Comparison of ENCODE assay signal across 8 mouse cellular contexts in genomic region chr1:86303873-86304250, GRCm38 (mm10). TPM values are rescaled to one million over a fixed set of nuclear protein-coding genes. Genes with fewer than 3 reads are reported as not detected.
DNase-seq lines count a peak whose midpoint lies in the region; ATAC-seq and TF ChIP-seq lines count a peak whose summit lies in the region.

No protein-coding gene starts in this region.

- intact Hi-C loops in gastrocnemius, adult 2 months (cut with DNase I): no loop called here

- H3K4me2 ChIP-seq in limb, embryonic 15.5 days: peak overlapping the region; percentile 97
- H3K4me2 ChIP-seq in stomach, embryonic 16.5 days (ENCODE audit: low read depth, low read length): peak overlapping the region; percentile 98

- no peaks in the 10 kb centered on the region; the same call in 1 of the 2 replicates for H3K27me3 ChIP-seq in thymus, adult 2 months (ENCODE audit: control insufficient read depth, insufficient read depth, low read length)
- peaks cover 11% of the 10 kb centered on the region; the same call in 1 of the 2 replicates for H3K27me3 ChIP-seq in limb, embryonic 15.5 days
- H3K27me3 ChIP-seq in stomach, embryonic 16.5 days (ENCODE audit: control insufficient read depth, insufficient read depth, low read length): 0 out of 2 replicates have a peak, but pooled peaks cover 6% of the 10 kb centered on the region

- peak overlapping the region; percentile 45 for H3K9ac ChIP-seq in limb, embryonic 15.5 days
- peak overlapping the region; percentile 77 for H3K9ac ChIP-seq in stomach, embryonic 16.5 days (ENCODE audit: low read length)

- peak overlapping the region; percentile 67 for H3K4me3 ChIP-seq in gastrocnemius, adult 2 months
- peak overlapping the region; percentile 31 for H3K4me3 ChIP-seq in thymus, adult 2 months (ENCODE audit: control insufficient read depth, insufficient read depth, low read length)
- H3K4me3 ChIP-seq in limb, embryonic 15.5 days: peak overlapping the region; percentile 69
- H3K4me3 ChIP-seq in stomach, embryonic 16.5 days (replicated peaks; ENCODE audit: low read length): peak overlapping the region; percentile 65

- no peak for ATAC-seq in limb, embryonic 15.5 days (ENCODE audit: insufficient number of reproducible peaks, low FRiP score, low TSS enrichment, low read depth)
- ATAC-seq in stomach, embryonic 16.5 days (ENCODE audit: insufficient read depth, low FRiP score): no peak

- peaks cover 29% of the 10 kb centered on the region for H3K4me1 ChIP-seq in thymus, adult 2 months (replicated peaks; ENCODE audit: control insufficient read depth, insufficient read depth, low read length)
- peaks cover 27% of the 10 kb centered on the region for H3K4me1 ChIP-seq in limb, embryonic 15.5 days
- peaks cover 10% of the 10 kb centered on the region for H3K4me1 ChIP-seq in stomach, embryonic 16.5 days (ENCODE audit: control insufficient read depth, insufficient read depth, low read length)

- H3K36me3 ChIP-seq in thymus, adult 2 months (ENCODE audit: control insufficient read depth, insufficient read depth, low read length): no peaks in the 10 kb centered on the region
- H3K36me3 ChIP-seq in limb, embryonic 15.5 days: peaks cover 6% of the 10 kb centered on the region; the same call in 1 of the 2 replicates
- no peaks in the 10 kb centered on the region for H3K36me3 ChIP-seq in stomach, embryonic 16.5 days (ENCODE audit: control insufficient read depth, insufficient read depth, low read length)

- no peak for DNase-seq in gastrocnemius, adult 2 months
- DNase-seq in gastrocnemius, adult 8-10 months (ENCODE audit: low spot score in 2 of 2): no peak
- DNase-seq in thymus, adult 2 months: no peak
- DNase-seq in thymus, postnatal 10 days (ENCODE audit: low spot score in 2 of 2): no peak
- DNase-seq in thymus, postnatal 36 days: no peak
- no peak for DNase-seq in Muller cell, postnatal 12 days (ENCODE audit: inconsistent ontology term)

- no peak for TF ChIP-seq CTCF in gastrocnemius, adult 2 months (IDR thresholded peaks at IDR 0.05)
- TF ChIP-seq CTCF in thymus, adult 2 months (IDR thresholded peaks at IDR 0.05; ENCODE audit: borderline replicate concordance, control insufficient read depth, extremely low read depth, insufficient read depth, low read length, poor library complexity): no peak

- WGBS in thymus, adult 2 months: 15% methylated on average over 16 of the region's 16 CpGs
- WGBS in limb, embryonic 15.5 days: 3% methylated on average over 16 of the region's 16 CpGs
- 4% methylated on average over 16 of the region's 16 CpGs for WGBS in stomach, embryonic 16.5 days

- no peak overlapping the region for H3K27ac ChIP-seq in gastrocnemius, adult 2 months
- no peak overlapping the region for H3K27ac ChIP-seq in thymus, adult 2 months (ENCODE audit: control insufficient read depth, insufficient read depth, low read length)
- H3K27ac ChIP-seq in limb, embryonic 15.5 days: no peak overlapping the region
- no peak overlapping the region for H3K27ac ChIP-seq in stomach, embryonic 16.5 days (ENCODE audit: low read length)

- TF ChIP-seq POLR2A in thymus, adult 2 months (IDR thresholded peaks at IDR 0.05; ENCODE audit: control insufficient read depth, extremely low read depth, insufficient read depth, low read length, poor library complexity): no peak

- no peaks in the 10 kb centered on the region for H3K9me3 ChIP-seq in limb, embryonic 15.5 days
- H3K9me3 ChIP-seq in stomach, embryonic 16.5 days (replicated peaks; ENCODE audit: control insufficient read depth, low read length): no peaks in the 10 kb centered on the region

RNA-seq across cellular contexts. Expression of gene B3gnt7, which starts 1.2 kb away (rescaled TPM):
- not detected for total RNA-seq in gastrocnemius, adult 2 months (2021)
- not detected for total RNA-seq in gastrocnemius, adult 8-10 months (2022)
- polyA plus RNA-seq in thymus, adult 2 months (2012; rRNA removed): 1.4 and 1.5 TPM in 2 replicates
- polyA plus RNA-seq in limb, embryonic 15.5 days (2015; fragmentation: Nextera tagmentation; extraction: Ambion mirVana): 5.0 and 6.2 TPM in 2 replicates
- 4.6 and 4.8 TPM in 2 replicates for polyA plus RNA-seq in stomach, embryonic 16.5 days (2015; fragmentation: Nextera tagmentation; extraction: Ambion mirVana)

RNA-seq across cellular contexts. Expression of gene Ncl, which starts 55.3 kb away (rescaled TPM):
- 100 to 1,000 TPM; 102 to 105 TPM for total RNA-seq in gastrocnemius, adult 2 months (2021)
- 100 to 1,000 TPM in 2 of 4 experiments, 10 to 100 TPM in 2; 86.8 to 116 (median 104) TPM for total RNA-seq in gastrocnemius, adult 8-10 months (2022)
- 17.0 and 21.5 TPM in 2 replicates for polyA plus RNA-seq in thymus, adult 2 months (2012; rRNA removed)
- 356 and 369 TPM in 2 replicates for polyA plus RNA-seq in limb, embryonic 15.5 days (2015; fragmentation: Nextera tagmentation; extraction: Ambion mirVana)
- polyA plus RNA-seq in stomach, embryonic 16.5 days (2015; fragmentation: Nextera tagmentation; extraction: Ambion mirVana): 346 and 382 TPM in 2 replicates

Comparison
In these comparisons a context has a peak if more than half of its experiments do, and no peak if none do; other contexts are left out.
1. RNA of gene Ncl, which starts 55.3 kb away (polyA plus RNA-seq): 346 to 382 TPM in stomach, embryonic 16.5 days and 356 to 369 TPM in limb, embryonic 15.5 days; 17.0 to 21.5 TPM in thymus, adult 2 months; every median in the first group is over 10 times any median in the second.
2. Peak in every context shown above with its lines, with median percentiles within 50 percentile points of each other: H3K4me3 ChIP-seq.